ENCODE assay signal across 7 mouse cellular contexts in genomic region chr17:28575244-28576125, GRCm38 (mm10). TPM values are rescaled to one million over a fixed set of nuclear protein-coding genes. Genes with fewer than 3 reads are reported as not detected.
DNase-seq lines count a peak whose midpoint lies in the region; ATAC-seq lines count a peak whose summit lies in the region.

Gene Lhfpl5 (plus strand): TSS chr17:28575641.

- H3K36me3 ChIP-seq in forebrain, embryonic 16.5 days (ENCODE audit: control insufficient read depth, insufficient read depth): no peaks in the 10 kb centered on the region
- no peaks in the 10 kb centered on the region for H3K36me3 ChIP-seq in kidney, embryonic 16.5 days (ENCODE audit: insufficient read depth, low read length)
- H3K36me3 ChIP-seq in midbrain, embryonic 11.5 days (ENCODE audit: control insufficient read depth, insufficient read depth, low read length): no peaks in the 10 kb centered on the region

- peak within 1 kb of the TSS; percentile 56 for H3K9ac ChIP-seq in forebrain, embryonic 16.5 days (replicated peaks; ENCODE audit: low read depth, low read length)
- H3K9ac ChIP-seq in kidney, embryonic 16.5 days (replicated peaks; ENCODE audit: low read length): no peak within 1 kb of the TSS
- H3K9ac ChIP-seq in midbrain, embryonic 11.5 days (ENCODE audit: low read length): no peak within 1 kb of the TSS

- ATAC-seq in forebrain, embryonic 16.5 days: peak; percentile 88
- ATAC-seq in kidney, embryonic 16.5 days (ENCODE audit: low FRiP score, low TSS enrichment): peak; percentile 87
- peak; percentile 93 for ATAC-seq in midbrain, embryonic 11.5 days (ENCODE audit: low FRiP score)

- H3K27me3 ChIP-seq in forebrain, embryonic 16.5 days (replicated peaks; ENCODE audit: control insufficient read depth, insufficient read depth, low read length): peaks cover 2% of the 10 kb centered on the region; the same call in 1 of the 2 replicates
- no peaks in the 10 kb centered on the region for H3K27me3 ChIP-seq in kidney, embryonic 16.5 days (ENCODE audit: insufficient read depth, low read length)
- H3K27me3 ChIP-seq in midbrain, embryonic 11.5 days (ENCODE audit: control insufficient read depth, insufficient read depth, low read length): no peaks in the 10 kb centered on the region

- H3K27ac ChIP-seq in forebrain, embryonic 16.5 days (ENCODE audit: low read length): no peak within 1 kb of the TSS
- no peak within 1 kb of the TSS for H3K27ac ChIP-seq in kidney, embryonic 16.5 days (ENCODE audit: low read length)
- no peak within 1 kb of the TSS for H3K27ac ChIP-seq in midbrain, embryonic 11.5 days (ENCODE audit: low read depth, low read length)

- H3K9me3 ChIP-seq in forebrain, embryonic 16.5 days (ENCODE audit: control insufficient read depth, low read length): no peaks in the 10 kb centered on the region
- no peaks in the 10 kb centered on the region for H3K9me3 ChIP-seq in kidney, embryonic 16.5 days (ENCODE audit: low read length)
- no peaks in the 10 kb centered on the region for H3K9me3 ChIP-seq in midbrain, embryonic 11.5 days (ENCODE audit: control insufficient read depth, low read length)

- H3K4me2 ChIP-seq in forebrain, embryonic 16.5 days (ENCODE audit: low read length): peak within 1 kb of the TSS; percentile 73
- H3K4me2 ChIP-seq in kidney, embryonic 16.5 days (replicated peaks; ENCODE audit: low read depth, low read length): peak within 1 kb of the TSS; percentile 56
- peak within 1 kb of the TSS; percentile 52 for H3K4me2 ChIP-seq in midbrain, embryonic 11.5 days

- H3K4me3 ChIP-seq in forebrain, embryonic 16.5 days (replicated peaks; ENCODE audit: low read length): peak within 1 kb of the TSS; percentile 45
- H3K4me3 ChIP-seq in kidney, embryonic 16.5 days (ENCODE audit: low read length): peak within 1 kb of the TSS; percentile 29
- H3K4me3 ChIP-seq in midbrain, embryonic 11.5 days (ENCODE audit: low read depth, low read length): peak within 1 kb of the TSS; percentile 26

- peaks cover 9% of the 10 kb centered on the region for H3K4me1 ChIP-seq in forebrain, embryonic 16.5 days (replicated peaks; ENCODE audit: control insufficient read depth, insufficient read depth, low read length)
- H3K4me1 ChIP-seq in kidney, embryonic 16.5 days (ENCODE audit: insufficient read depth, low read length): peaks cover 4% of the 10 kb centered on the region
- H3K4me1 ChIP-seq in midbrain, embryonic 11.5 days (ENCODE audit: control insufficient read depth, insufficient read depth, low read length): peaks cover 4% of the 10 kb centered on the region; the same call in 1 of the 2 replicates

- WGBS in forebrain, embryonic 16.5 days: 15% methylated on average over 50 of the region's 50 CpGs
- WGBS in kidney, embryonic 16.5 days: 15% methylated on average over 49 of the region's 50 CpGs
- 15% methylated on average over 50 of the region's 50 CpGs for WGBS in midbrain, embryonic 11.5 days

- peak; percentile 24 for DNase-seq in urinary bladder, postnatal 25 days (ENCODE audit: low spot score)
- DNase-seq in urinary bladder, postnatal 36 days (ENCODE audit: low spot score in 2 of 2): no peak
- DNase-seq in cerebellum, adult 11-12 months: peak; percentile 20
- peak; percentile 99 for DNase-seq in midbrain, embryonic 11.5 days (ENCODE audit: low spot score, missing footprints)
- peak; percentile 53 for DNase-seq in testis, postnatal 14 days (ENCODE audit: low spot score)

RNA-seq across cellular contexts. Expression of gene Lhfpl5, which starts in this region (rescaled TPM):
- polyA plus RNA-seq in forebrain, embryonic 16.5 days (2015; fragmentation: Nextera tagmentation; extraction: Ambion mirVana): 5.3 and 8.3 TPM in 2 replicates
- polyA plus RNA-seq in kidney, embryonic 16.5 days (2015; fragmentation: Nextera tagmentation; extraction: Ambion mirVana): 0.61 and 0.89 TPM in 2 replicates
- 1.4 and 2.0 TPM in 2 replicates for polyA plus RNA-seq in midbrain, embryonic 11.5 days (2014; fragmentation: Nextera tagmentation; extraction: Ambion mirVana)

Comparison
In these comparisons a context has a peak if more than half of its experiments do, and no peak if none do; other contexts are left out.
1. DNase-seq: peak in urinary bladder, postnatal 25 days (single experiment), cerebellum, adult 11-12 months (single experiment), midbrain, embryonic 11.5 days (single experiment) and testis, postnatal 14 days (single experiment); none in urinary bladder, postnatal 36 days (0 of 2).
2. Peak in ATAC-seq, H3K4me3 ChIP-seq and H3K4me2 ChIP-seq in kidney, embryonic 16.5 days; RNA of the gene not detected or under 1 TPM.
3. Peak in every context shown above with its lines, with median percentiles within 50 percentile points of each other: ATAC-seq, H3K4me2 ChIP-seq and H3K4me3 ChIP-seq.